Comparison of ENCODE assay signal across 8 mouse cellular contexts in the genomic region with DNA sequence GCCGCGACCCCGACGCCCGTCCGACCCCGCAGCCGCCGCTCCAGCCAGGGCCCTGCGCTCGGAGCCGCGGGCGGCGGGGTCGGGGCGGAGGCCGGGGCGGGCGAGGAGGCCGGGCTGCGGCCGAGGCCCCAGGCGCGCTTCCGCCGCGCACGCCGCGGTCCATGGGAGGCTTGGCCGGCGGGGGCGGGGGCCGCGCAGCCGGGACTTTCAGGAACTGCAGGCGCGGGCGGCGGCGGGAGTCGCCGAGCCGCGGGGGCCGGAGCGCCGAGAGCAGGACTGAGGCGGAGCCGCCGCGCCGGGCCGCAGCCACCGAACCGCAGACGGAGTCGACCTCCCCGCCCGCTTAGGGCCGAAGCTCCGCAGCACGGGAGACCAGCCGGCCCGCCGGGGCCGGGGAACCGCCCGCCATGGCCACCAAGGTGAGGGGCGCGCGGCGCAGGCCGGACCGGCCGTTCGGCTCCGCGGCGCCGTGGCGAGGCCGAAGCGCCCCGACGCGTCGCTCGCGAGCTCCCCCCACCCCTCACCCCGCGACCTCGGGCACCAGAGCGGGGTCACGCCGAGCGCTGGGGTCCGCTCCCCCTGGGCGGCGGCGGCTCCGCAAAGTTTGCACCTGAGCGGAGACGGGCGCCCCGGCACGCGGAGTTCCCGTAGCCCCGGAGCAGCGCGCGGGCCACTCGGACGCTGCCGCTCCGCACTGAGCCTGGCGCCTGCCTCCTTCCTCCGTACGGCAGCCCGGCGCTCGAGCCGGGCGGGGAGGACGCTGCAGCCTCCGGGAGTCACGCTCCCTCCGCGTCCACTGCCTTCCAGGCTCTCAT. TPM values are rescaled to one million over a fixed set of nuclear protein-coding genes. Genes with fewer than 3 reads are reported as not detected.
DNase-seq lines count a peak whose midpoint lies in the region; ATAC-seq and TF ChIP-seq lines count a peak whose summit lies in the region.

TSS of gene Snx9 (plus strand) at position 202 of the 815 bp plus-strand sequence.

- DNase-seq in 3T3-L1 (ENCODE audit: low read depth, low spot score): peak; percentile 50
- peak; percentile 82 to 91 for DNase-seq in adrenal gland, postnatal 36 days
- peak; percentile 67 for DNase-seq in naive thymus-derived CD4-positive, alpha-beta T cell, adult 2 months (ENCODE audit: low read depth)

- peak within 1 kb of the TSS; percentile 82 for H3K4me2 ChIP-seq in heart, embryonic 12.5 days
- peak within 1 kb of the TSS; percentile 84 for H3K4me2 ChIP-seq in kidney, embryonic 16.5 days (replicated peaks; ENCODE audit: low read depth, low read length)
- H3K4me2 ChIP-seq in liver, embryonic 12.5 days: peak within 1 kb of the TSS; percentile 93
- H3K4me2 ChIP-seq in stomach, embryonic 14.5 days (replicated peaks; ENCODE audit: low read depth, low read length): peak within 1 kb of the TSS; percentile 50

- H3K27me3 ChIP-seq in heart, embryonic 12.5 days (replicated peaks): no peaks in the 10 kb centered on the region
- no peaks in the 10 kb centered on the region for H3K27me3 ChIP-seq in kidney, embryonic 16.5 days (ENCODE audit: insufficient read depth, low read length)
- H3K27me3 ChIP-seq in liver, embryonic 12.5 days (replicated peaks): no peaks in the 10 kb centered on the region
- no peaks in the 10 kb centered on the region for H3K27me3 ChIP-seq in stomach, embryonic 14.5 days (ENCODE audit: control insufficient read depth, insufficient read depth, low read length)

- peak; percentile 81 for ATAC-seq in heart, embryonic 12.5 days (ENCODE audit: insufficient number of reproducible peaks, low FRiP score)
- ATAC-seq in kidney, embryonic 16.5 days (ENCODE audit: low FRiP score, low TSS enrichment): peak; percentile 90
- peak; percentile 85 for ATAC-seq in liver, embryonic 12.5 days
- peak; percentile 85 for ATAC-seq in stomach, embryonic 14.5 days (ENCODE audit: insufficient number of reproducible peaks, insufficient read depth, low FRiP score, low read depth)

- peak within 1 kb of the TSS; percentile 97 for H3K27ac ChIP-seq in embryonic fibroblast, embryonic 13.5 days (ENCODE audit: insufficient read depth, low read length)
- peak within 1 kb of the TSS; percentile 99 for H3K27ac ChIP-seq in heart, embryonic 12.5 days (ENCODE audit: poor library complexity, severe bottlenecking)
- peak within 1 kb of the TSS; percentile 99 for H3K27ac ChIP-seq in kidney, embryonic 16.5 days (ENCODE audit: low read length)
- H3K27ac ChIP-seq in liver, embryonic 12.5 days: peak within 1 kb of the TSS; percentile 91
- peak within 1 kb of the TSS; percentile 99 for H3K27ac ChIP-seq in stomach, embryonic 14.5 days (ENCODE audit: low read length)

- no peaks in the 10 kb centered on the region; the same call in 1 of the 2 replicates for H3K9me3 ChIP-seq in heart, embryonic 12.5 days (replicated peaks)
- no peaks in the 10 kb centered on the region for H3K9me3 ChIP-seq in kidney, embryonic 16.5 days (ENCODE audit: low read length)
- H3K9me3 ChIP-seq in liver, embryonic 12.5 days (replicated peaks): no peaks in the 10 kb centered on the region
- no peaks in the 10 kb centered on the region for H3K9me3 ChIP-seq in stomach, embryonic 14.5 days (ENCODE audit: control insufficient read depth, low read depth, low read length)

- H3K9ac ChIP-seq in heart, embryonic 12.5 days: peak within 1 kb of the TSS; percentile 97
- H3K9ac ChIP-seq in kidney, embryonic 16.5 days (replicated peaks; ENCODE audit: low read length): peak within 1 kb of the TSS; percentile 99
- H3K9ac ChIP-seq in liver, embryonic 12.5 days: peak within 1 kb of the TSS; percentile 86
- peak within 1 kb of the TSS; percentile 98 for H3K9ac ChIP-seq in stomach, embryonic 14.5 days (replicated peaks; ENCODE audit: low read depth, low read length)

- peaks cover 15% of the 10 kb centered on the region for H3K4me1 ChIP-seq in embryonic fibroblast, embryonic 13.5 days (ENCODE audit: control insufficient read depth, insufficient read depth, low read length)
- H3K4me1 ChIP-seq in heart, embryonic 12.5 days (replicated peaks): peaks cover 27% of the 10 kb centered on the region
- peaks cover 35% of the 10 kb centered on the region for H3K4me1 ChIP-seq in kidney, embryonic 16.5 days (ENCODE audit: insufficient read depth, low read length)
- peaks cover 56% of the 10 kb centered on the region for H3K4me1 ChIP-seq in liver, embryonic 12.5 days
- peaks cover 20% of the 10 kb centered on the region for H3K4me1 ChIP-seq in stomach, embryonic 14.5 days (ENCODE audit: control insufficient read depth, insufficient read depth, low read length)

- no peak; the same call in 1 of the 2 replicates for TF ChIP-seq POLR2A in embryonic fibroblast, embryonic 13.5 days (IDR thresholded peaks at IDR 0.05; ENCODE audit: low read depth, low read length)

- no peak for TF ChIP-seq CTCF in embryonic fibroblast, embryonic 13.5 days (IDR thresholded peaks at IDR 0.05; ENCODE audit: borderline replicate concordance, insufficient read depth, low read length)

- 6% methylated on average over 114 of the region's 131 CpGs for WGBS in heart, embryonic 12.5 days
- under 1% methylated on average over 81 of the region's 131 CpGs for WGBS in kidney, embryonic 16.5 days
- WGBS in liver, embryonic 12.5 days (ENCODE audit: insufficient replicate concordance): under 1% methylated on average over 92 of the region's 131 CpGs
- under 1% methylated on average over 117 of the region's 131 CpGs for WGBS in stomach, embryonic 14.5 days

- peak within 1 kb of the TSS; percentile 87 for H3K4me3 ChIP-seq in embryonic fibroblast, embryonic 13.5 days (ENCODE audit: insufficient read depth, low read length)
- H3K4me3 ChIP-seq in heart, embryonic 12.5 days: peak within 1 kb of the TSS; percentile 93
- peak within 1 kb of the TSS; percentile 86 for H3K4me3 ChIP-seq in kidney, embryonic 16.5 days (ENCODE audit: low read length)
- peak within 1 kb of the TSS; percentile 84 for H3K4me3 ChIP-seq in liver, embryonic 12.5 days
- peak within 1 kb of the TSS; percentile 62 for H3K4me3 ChIP-seq in stomach, embryonic 14.5 days (ENCODE audit: low read depth, low read length)

- H3K36me3 ChIP-seq in heart, embryonic 12.5 days: no peaks in the 10 kb centered on the region
- no peaks in the 10 kb centered on the region for H3K36me3 ChIP-seq in kidney, embryonic 16.5 days (ENCODE audit: insufficient read depth, low read length)
- H3K36me3 ChIP-seq in liver, embryonic 12.5 days: no peaks in the 10 kb centered on the region
- H3K36me3 ChIP-seq in stomach, embryonic 14.5 days (ENCODE audit: control insufficient read depth, insufficient read depth, low read length): no peaks in the 10 kb centered on the region

RNA-seq across cellular contexts. Expression of gene Snx9, which starts in this region (rescaled TPM):
- total RNA-seq in adrenal gland, postnatal 36 days (2021): 10 to 100 TPM; 49.7 to 57.2 TPM
- 89.9 and 109 TPM in 2 replicates for polyA plus RNA-seq in embryonic fibroblast, embryonic 13.5 days (2011; ENCODE audit: insufficient read length, low read depth, missing spikeins)
- 28.9 and 29.6 TPM in 2 replicates for polyA plus RNA-seq in heart, embryonic 12.5 days (2016; fragmentation: Nextera tagmentation; extraction: Ambion mirVana)
- polyA plus RNA-seq in kidney, embryonic 16.5 days (2015; fragmentation: Nextera tagmentation; extraction: Ambion mirVana): 31.9 and 34.0 TPM in 2 replicates
- polyA plus RNA-seq in liver, embryonic 12.5 days (2016; fragmentation: Nextera tagmentation; extraction: Ambion mirVana): 22.7 and 23.5 TPM in 2 replicates
- 39.9 and 40.5 TPM in 2 replicates for polyA plus RNA-seq in stomach, embryonic 14.5 days (2014; fragmentation: Nextera tagmentation; extraction: Ambion mirVana)

Comparison
In these comparisons a context has a peak if more than half of its experiments do, and no peak if none do; other contexts are left out.
1. Peak in every context shown above with its lines: DNase-seq, ATAC-seq, H3K4me3 ChIP-seq and H3K27ac ChIP-seq.